Mouse (Mus musculus): ENCODE measurements around the gene Grm7.

DNA sequence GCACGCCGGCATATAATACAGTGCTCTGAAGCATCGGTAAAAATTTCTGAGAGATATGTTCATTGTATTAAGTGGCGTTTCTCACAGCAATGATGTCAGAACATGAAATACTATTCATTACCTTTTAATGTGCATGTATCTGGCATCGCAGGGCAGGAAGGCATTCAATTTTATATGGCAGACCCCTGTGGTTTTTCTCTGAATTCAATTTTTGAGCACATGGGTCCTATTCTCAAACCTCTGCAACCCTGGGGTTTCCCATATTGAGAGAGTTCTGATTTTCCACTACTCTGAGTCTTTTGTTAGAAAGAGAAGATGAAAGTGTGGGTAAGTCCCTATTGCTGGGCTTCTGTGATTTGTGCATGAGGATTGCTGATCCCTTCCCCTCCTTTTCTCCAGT is 110.5 kb downstream of the Grm7 start:
- TF ChIP-seq POLR2A (IDR thresholded peaks at IDR 0.05; ENCODE audit: low read depth, low read length) (no peak), CTCF (conservative IDR thresholded peaks at IDR 0.05; ENCODE audit: insufficient read depth, insufficient read length, low read depth, low read length) (no peak)
